Mouse (Mus musculus) kidney, adult 2 months (tissue): ENCODE data around the gene Nuak1. TPM values are rescaled to one million over a fixed set of nuclear protein-coding genes. Genes with fewer than 3 reads are reported as not detected.

Experiments
- DNase-seq: peaks from one replicate; pipeline ENCODE4 v3.0.0; 2021
- H3K27ac ChIP-seq: fragments of 200-500 bp; 2 replicates; pipeline ENCODE4 v1.5.1; 2012; ENCODE audit warnings: low read depth, low read length, control low read depth, inconsistent platforms; ENCODE audit not compliant: insufficient read depth
- H3K27me3 ChIP-seq: fragments of 200-500 bp; replicated peaks from 2 replicates; pipeline ENCODE4 v1.6.1; 2012; ENCODE audit warnings: mild to moderate bottlenecking, moderate library complexity, low read length, inconsistent platforms; ENCODE audit not compliant: control insufficient read depth, insufficient read depth
- H3K36me3 ChIP-seq: fragments of 200-500 bp; 2 replicates; pipeline ENCODE4 v1.6.1; 2012; ENCODE audit warnings: mild to moderate bottlenecking, moderate library complexity, low read length, inconsistent platforms; ENCODE audit not compliant: control insufficient read depth, insufficient read depth
- H3K4me1 ChIP-seq: fragments of 200-500 bp; 2 replicates; pipeline ENCODE4 v1.6.1; 2011; ENCODE audit warnings: low read length; ENCODE audit not compliant: control insufficient read depth, insufficient read depth
- H3K4me3 ChIP-seq: fragments of 200-500 bp; 2 replicates; pipeline ENCODE4 v1.5.1; 2011; ENCODE audit warnings: mild to moderate bottlenecking, low read depth, low read length, control low read depth; ENCODE audit not compliant: insufficient read depth
- CTCF ChIP-seq: fragments of 200-500 bp; conservative IDR thresholded peaks from 2 replicates; pipeline ENCODE4 v1.5.1; 2011; ENCODE audit warnings: low read depth, mild to moderate bottlenecking, control low read depth, low read length, moderate library complexity, mixed read lengths; ENCODE audit not compliant: insufficient read depth, insufficient read length
- POLR2A ChIP-seq: fragments of 200-500 bp; IDR thresholded peaks from one replicate; pipeline ENCODE4 v1.6.1; 2011; ENCODE audit warnings: low read depth, low read length, control low read depth
- WGBS: fragments of 180-500 bp; shearing (Covaris S2); methylation state at CpG from one replicate; pipeline ENCODE4 v1.1.7; 2018; 5-methylcytosine and 5-hydroxymethylcytosine counted together
- polyA plus RNA-seq: library from polyadenylated mRNA; depleted of rRNA; stranded (reverse); fragments of >200 nt; gene quantifications from 2 replicates; pipeline ENCODE4 v1.2.3, GENCODE M21; 2012

Gene Nuak1
- polyA plus RNA-seq, 1 experiment: 12.2 TPM

- H3K27me3 ChIP-seq: no peaks in the 10 kb centered on the region
- no peak overlapping the region for H3K27ac ChIP-seq
- DNase-seq: peak; percentile 34
- H3K4me1 ChIP-seq: peaks cover 16% of the 10 kb centered on the region; the same call in 1 of the 2 replicates
- TF ChIP-seq CTCF: no peak
- no peak for TF ChIP-seq POLR2A
- no peak overlapping the region for H3K4me3 ChIP-seq
- WGBS: 58% methylated on average over 5 of the region's 5 CpGs
- H3K36me3 ChIP-seq: no peaks in the 10 kb centered on the region
Measured at GRCm38 (mm10) chr10:84395259-84395658, 45.1 kb downstream of the Nuak1 start.

GRCm38 (mm10) chr10:84393881-84394280 lies 46.5 kb downstream of the Nuak1 start:
- H3K27me3 ChIP-seq: no peaks in the 10 kb centered on the region
- 89% methylated on average over 12 of the region's 12 CpGs for WGBS
- no peak for TF ChIP-seq POLR2A
- TF ChIP-seq CTCF: no peak
- no peak for DNase-seq
- no peaks in the 10 kb centered on the region for H3K36me3 ChIP-seq
- H3K4me1 ChIP-seq: peaks cover 19% of the 10 kb centered on the region
- no peak overlapping the region for H3K27ac ChIP-seq
- no peak overlapping the region for H3K4me3 ChIP-seq

- DNase-seq: no peak
- no peaks in the 10 kb centered on the region for H3K36me3 ChIP-seq
- 80% methylated on average over 9 of the region's 9 CpGs for WGBS
- no peak for TF ChIP-seq POLR2A
- no peak for TF ChIP-seq CTCF
- H3K27ac ChIP-seq: no peak overlapping the region
- peaks cover 24% of the 10 kb centered on the region for H3K4me1 ChIP-seq
- H3K27me3 ChIP-seq: no peaks in the 10 kb centered on the region
- H3K4me3 ChIP-seq: no peak overlapping the region
Measured at GRCm38 (mm10) chr10:84393405-84393804, 47.0 kb downstream of the Nuak1 start.

- Histone ChIP-seq H3K4me3 (no peak overlapping the region), H3K36me3 (no peaks in the 10 kb centered on the region), H3K27ac (no peak overlapping the region), H3K4me1 (peaks cover 22% of the 10 kb centered on the region), H3K27me3 (no peaks in the 10 kb centered on the region)
- TF ChIP-seq CTCF (no peak), POLR2A (no peak)
- no peak for DNase-seq
- 74% methylated on average over 3 of the region's 3 CpGs for WGBS
Measured at GRCm38 (mm10) chr10:84392723-84393081, 47.7 kb downstream of the Nuak1 start.

GRCm38 (mm10) chr10:84392027-84392722 lies 48.2 kb downstream of the Nuak1 start:
- TF ChIP-seq CTCF (peak; percentile 19; the same call in 1 of the 2 replicates), POLR2A (no peak)
- no peak overlapping the region for H3K27ac ChIP-seq
- H3K4me1 ChIP-seq: peaks cover 21% of the 10 kb centered on the region
- no peaks in the 10 kb centered on the region for H3K36me3 ChIP-seq
- DNase-seq: no peak
- H3K27me3 ChIP-seq: no peaks in the 10 kb centered on the region
- 60% methylated on average over 14 of the region's 14 CpGs for WGBS
- no peak overlapping the region for H3K4me3 ChIP-seq

- Histone ChIP-seq H3K27ac (no peak overlapping the region), H3K4me3 (no peak overlapping the region), H3K36me3 (no peaks in the 10 kb centered on the region), H3K4me1 (peaks cover 17% of the 10 kb centered on the region; the same call in 1 of the 2 replicates), H3K27me3 (no peaks in the 10 kb centered on the region)
- TF ChIP-seq CTCF (no peak), POLR2A (no peak)
- 80% methylated on average over 5 of the region's 5 CpGs for WGBS
- no peak for DNase-seq
Measured at GRCm38 (mm10) chr10:84389707-84390106, 50.7 kb downstream of the Nuak1 start.

- Histone ChIP-seq H3K27me3 (no peaks in the 10 kb centered on the region), H3K4me3 (no peak overlapping the region), H3K27ac (peak overlapping the region; percentile 60), H3K4me1 (peaks cover 17% of the 10 kb centered on the region; the same call in 1 of the 2 replicates), H3K36me3 (no peaks in the 10 kb centered on the region)
- DNase-seq: peak; percentile 67
- 24% methylated on average over 22 of the region's 22 CpGs for WGBS
- TF ChIP-seq POLR2A (no peak), CTCF (no peak)
Measured at GRCm38 (mm10) chr10:84388357-84389141, 51.8 kb downstream of the Nuak1 start.
